Mouse (Mus musculus): ENCODE results near the gene Rac2. TPM values are rescaled to one million over a fixed set of nuclear protein-coding genes. Genes with fewer than 3 reads are reported as not detected.
A peak's percentile ranks its signal among the peaks of the same experiment; 100 is the strongest.

The Rac2 gene
- polyA plus RNA-seq, 1 experiment = 136 TPM

DNA sequence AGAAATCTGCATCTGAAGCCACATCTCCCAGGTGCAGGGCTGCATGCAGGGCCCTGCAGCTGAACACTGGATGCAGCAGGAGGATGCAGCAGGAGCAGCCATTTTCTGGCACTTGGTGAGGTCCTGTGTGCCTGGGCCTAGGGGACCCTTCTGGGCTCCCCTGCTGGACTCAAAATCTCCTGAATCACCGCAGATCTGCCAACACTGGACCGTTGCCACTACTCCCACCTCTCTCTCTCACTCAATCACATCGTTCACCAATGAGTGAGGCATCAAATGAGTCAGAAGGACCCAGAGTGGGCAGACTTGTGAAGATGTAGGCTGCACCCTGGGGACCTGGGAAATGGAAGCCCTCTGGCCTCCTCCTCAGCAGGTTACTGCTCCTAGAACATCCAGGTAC lies 31.5 kb downstream of the Rac2 start:
- no peak overlapping the region for H3K4me3 ChIP-seq (ENCODE audit: low read depth, low read length)
- no peaks in the 10 kb centered on the region for H3K36me3 ChIP-seq (ENCODE audit: control insufficient read depth, insufficient read depth, low read length)
- no peak overlapping the region for H3K27ac ChIP-seq (ENCODE audit: insufficient read depth, low read depth, low read length)
- no peak for TF ChIP-seq CTCF (IDR thresholded peaks at IDR 0.05; ENCODE audit: extremely low read depth, insufficient read length, insufficient replicate concordance, low read depth, low read length)
- TF ChIP-seq POLR2A (IDR thresholded peaks at IDR 0.05; ENCODE audit: low read depth, low read length) = no peak
- 92% methylated on average over 3 of the region's 3 CpGs for WGBS
- no peaks in the 10 kb centered on the region for H3K27me3 ChIP-seq (ENCODE audit: control insufficient read depth, insufficient read depth, low read length)
- no peaks in the 10 kb centered on the region for H3K4me1 ChIP-seq (ENCODE audit: control insufficient read depth, insufficient read depth, insufficient read length, low read length)

DNA sequence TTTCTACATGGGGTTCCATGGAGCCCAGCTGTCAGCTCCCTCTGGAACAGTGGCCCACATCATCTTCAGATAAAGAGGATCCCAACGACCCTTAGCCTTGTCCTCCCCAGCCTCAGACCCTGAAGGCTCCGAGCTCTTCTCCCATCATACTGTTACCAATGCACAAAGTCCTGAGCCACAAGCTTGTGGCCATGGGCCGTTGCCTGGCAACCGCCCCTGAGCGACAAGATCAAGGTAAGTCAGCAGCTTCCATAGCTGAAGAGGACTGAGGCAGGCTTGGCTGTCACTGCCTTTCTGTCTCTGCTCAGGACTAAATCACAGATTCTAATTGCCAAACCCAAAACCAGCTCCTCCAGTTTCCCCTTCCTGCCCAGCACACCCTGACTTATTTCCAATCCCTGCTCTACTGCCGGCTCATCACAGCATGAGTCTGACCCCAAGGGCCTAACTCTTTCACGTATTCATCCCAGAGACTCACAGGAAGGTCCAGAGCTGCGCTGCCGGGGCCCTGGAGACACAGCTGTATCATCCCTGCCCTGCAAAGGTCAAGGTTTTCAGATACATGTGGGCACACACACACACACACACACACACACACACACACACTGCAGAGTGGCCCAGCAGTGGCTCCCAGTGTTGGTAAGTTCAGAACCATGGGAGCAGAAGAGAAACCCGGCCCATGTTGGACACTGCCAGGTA lies 36.7 kb downstream of the Rac2 start:
- H3K4me3 ChIP-seq (ENCODE audit: low read depth, low read length) = no peak overlapping the region
- H3K27ac ChIP-seq (ENCODE audit: insufficient read depth, low read depth, low read length) = no peak overlapping the region
- H3K36me3 ChIP-seq (ENCODE audit: control insufficient read depth, insufficient read depth, low read length) = no peaks in the 10 kb centered on the region
- H3K4me1 ChIP-seq (ENCODE audit: control insufficient read depth, insufficient read depth, insufficient read length, low read length) = peaks cover 29% of the 10 kb centered on the region
- H3K27me3 ChIP-seq (ENCODE audit: control insufficient read depth, insufficient read depth, low read length) = no peaks in the 10 kb centered on the region
- WGBS = 76% methylated on average over 10 of the region's 10 CpGs
- TF ChIP-seq CTCF (IDR thresholded peaks at IDR 0.05; ENCODE audit: extremely low read depth, insufficient read length, insufficient replicate concordance, low read depth, low read length) (no peak), POLR2A (IDR thresholded peaks at IDR 0.05; ENCODE audit: low read depth, low read length) (no peak)

DNA sequence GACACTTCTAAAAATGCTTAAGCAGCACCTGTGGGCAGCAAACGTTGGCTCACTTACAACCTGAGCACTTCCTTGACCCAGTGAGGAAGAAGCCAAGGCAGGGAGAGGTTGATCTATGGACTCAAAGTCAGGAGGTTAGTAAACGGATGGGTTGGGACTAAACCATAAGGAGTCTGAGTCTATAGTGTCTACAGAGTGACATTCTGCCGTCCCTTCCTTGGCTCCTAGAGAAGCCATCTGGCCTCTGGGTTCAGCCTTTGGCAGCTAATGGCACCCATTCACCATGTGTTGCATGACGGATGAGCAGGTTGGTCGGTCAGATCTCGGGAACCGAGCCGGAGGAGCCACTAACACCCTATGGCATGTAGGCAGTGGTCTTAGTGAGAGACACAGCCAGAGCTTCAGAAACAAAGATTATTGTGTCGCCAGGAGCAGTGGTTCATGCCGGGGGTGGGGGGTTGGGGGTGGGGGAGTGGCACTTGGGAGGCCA lies 39.2 kb downstream of the Rac2 start:
- Histone ChIP-seq H3K4me1 (ENCODE audit: control insufficient read depth, insufficient read depth, insufficient read length, low read length) (peaks cover 36% of the 10 kb centered on the region), H3K4me3 (ENCODE audit: low read depth, low read length) (no peak overlapping the region), H3K36me3 (ENCODE audit: control insufficient read depth, insufficient read depth, low read length) (no peaks in the 10 kb centered on the region), H3K27me3 (ENCODE audit: control insufficient read depth, insufficient read depth, low read length) (no peaks in the 10 kb centered on the region), H3K27ac (ENCODE audit: insufficient read depth, low read depth, low read length) (peak overlapping the region; percentile 73)
- no peak for TF ChIP-seq POLR2A (IDR thresholded peaks at IDR 0.05; ENCODE audit: low read depth, low read length)
- TF ChIP-seq CTCF (IDR thresholded peaks at IDR 0.05; ENCODE audit: extremely low read depth, insufficient read length, insufficient replicate concordance, low read depth, low read length) = no peak
- 42% methylated on average over 10 of the region's 10 CpGs for WGBS

DNA sequence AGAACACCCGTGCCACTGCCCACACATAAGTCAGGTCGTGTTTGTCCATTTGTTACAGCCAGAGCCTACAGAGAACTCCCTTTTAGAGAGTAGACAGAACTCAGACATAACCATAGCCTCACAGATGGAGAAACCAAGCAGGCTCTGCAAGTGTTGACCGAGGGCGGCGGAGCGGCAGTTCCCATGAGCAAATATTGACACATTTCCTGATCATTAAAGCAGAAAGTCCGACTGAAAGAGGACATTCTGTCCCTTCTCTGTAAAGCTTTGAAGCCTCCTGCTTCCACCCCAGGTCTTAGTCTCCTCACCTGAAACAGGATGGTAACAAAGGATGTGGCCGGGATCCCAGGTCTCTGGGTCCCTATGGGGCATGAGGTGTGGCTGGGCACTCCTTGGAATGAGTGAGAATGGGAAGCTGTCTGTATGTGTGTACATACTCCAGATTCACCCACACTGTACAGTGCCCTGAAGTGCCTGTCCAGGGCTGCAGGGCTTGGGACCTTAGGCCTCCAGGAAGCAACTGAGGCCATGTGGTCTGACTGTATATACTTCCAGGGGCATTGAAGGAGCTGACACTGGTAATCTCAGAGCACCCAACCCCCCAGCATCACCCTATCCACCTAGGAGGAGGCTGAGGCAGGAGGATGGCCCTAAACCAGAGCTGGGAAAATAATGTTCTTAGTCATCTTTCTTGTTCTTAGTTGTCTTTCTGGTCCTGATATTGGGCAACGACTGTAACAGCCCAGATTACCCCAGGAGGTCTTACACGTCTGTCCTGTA lies 39.8 kb downstream of the Rac2 start:
- Histone ChIP-seq H3K4me3 (ENCODE audit: low read depth, low read length) (no peak overlapping the region), H3K36me3 (ENCODE audit: control insufficient read depth, insufficient read depth, low read length) (no peaks in the 10 kb centered on the region), H3K27me3 (ENCODE audit: control insufficient read depth, insufficient read depth, low read length) (no peaks in the 10 kb centered on the region), H3K27ac (ENCODE audit: insufficient read depth, low read depth, low read length) (peak overlapping the region; percentile 73), H3K4me1 (ENCODE audit: control insufficient read depth, insufficient read depth, insufficient read length, low read length) (peaks cover 37% of the 10 kb centered on the region)
- TF ChIP-seq POLR2A (IDR thresholded peaks at IDR 0.05; ENCODE audit: low read depth, low read length) = no peak
- WGBS = 23% methylated on average over 10 of the region's 10 CpGs

DNA sequence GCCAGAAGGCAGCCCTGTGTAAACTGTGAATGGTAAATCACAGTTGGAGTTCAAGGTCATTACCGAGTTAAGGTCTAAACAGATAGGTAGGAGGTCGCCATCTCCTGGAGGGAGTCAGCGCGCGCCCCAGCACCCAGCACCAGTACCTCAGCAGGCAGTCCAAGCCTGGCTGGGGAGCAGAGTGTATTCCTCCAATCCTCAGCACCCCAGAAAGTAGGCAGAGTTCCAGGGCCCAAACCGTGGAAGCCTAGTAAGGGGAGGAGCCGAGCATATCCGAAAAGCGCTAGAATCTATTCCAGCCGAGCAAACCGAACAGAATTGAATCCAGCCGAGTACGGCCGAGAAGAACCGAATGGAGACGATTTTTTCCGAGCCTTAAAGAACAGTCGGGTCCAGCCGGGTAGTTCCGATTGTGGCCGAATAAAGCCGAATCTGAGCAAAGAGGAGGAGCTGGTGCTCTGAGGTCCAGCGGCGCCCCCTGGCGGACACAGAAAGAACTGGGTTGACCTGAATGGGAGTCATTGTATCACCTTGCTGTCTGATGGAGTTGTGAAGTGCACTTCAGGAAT lies 40.6 kb downstream of the Rac2 start:
- peak overlapping the region; percentile 73 for H3K27ac ChIP-seq (ENCODE audit: insufficient read depth, low read depth, low read length)

DNA sequence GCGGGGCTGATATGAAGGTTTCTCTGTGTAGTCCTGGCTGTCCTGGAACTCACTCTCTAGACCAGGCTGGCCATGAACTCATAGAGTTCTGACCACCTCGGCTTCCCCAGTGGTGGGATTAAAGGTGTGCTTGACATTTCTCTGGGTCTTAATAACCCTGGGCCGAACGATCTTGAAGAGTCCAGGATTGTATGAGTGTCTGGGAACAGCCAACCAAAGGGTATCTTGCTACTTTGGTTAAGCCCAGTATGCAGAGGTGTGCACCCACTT lies 41.2 kb downstream of the Rac2 start:
- no peak for TF ChIP-seq CTCF (IDR thresholded peaks at IDR 0.05; ENCODE audit: extremely low read depth, insufficient read length, insufficient replicate concordance, low read depth, low read length)
- no peak for TF ChIP-seq POLR2A (IDR thresholded peaks at IDR 0.05; ENCODE audit: low read depth, low read length)
- peak overlapping the region; percentile 66 for H3K27ac ChIP-seq (ENCODE audit: insufficient read depth, low read depth, low read length)
- H3K4me1 ChIP-seq (ENCODE audit: control insufficient read depth, insufficient read depth, insufficient read length, low read length) = peaks cover 37% of the 10 kb centered on the region
- whole genome bisulfite sequencing = 38% methylated on average over 4 of the region's 4 CpGs
- no peaks in the 10 kb centered on the region for H3K27me3 ChIP-seq (ENCODE audit: control insufficient read depth, insufficient read depth, low read length)
- H3K4me3 ChIP-seq (ENCODE audit: low read depth, low read length) = no peak overlapping the region
- H3K36me3 ChIP-seq (ENCODE audit: control insufficient read depth, insufficient read depth, low read length) = no peaks in the 10 kb centered on the region

More for the DNA sequence above, 40.6 kb downstream of the Rac2 start:
- under 1% methylated on average over 25 of the region's 25 CpGs for WGBS
- H3K36me3 ChIP-seq (ENCODE audit: control insufficient read depth, insufficient read depth, low read length) = no peaks in the 10 kb centered on the region
- H3K27me3 ChIP-seq (ENCODE audit: control insufficient read depth, insufficient read depth, low read length) = no peaks in the 10 kb centered on the region
- H3K4me1 ChIP-seq (ENCODE audit: control insufficient read depth, insufficient read depth, insufficient read length, low read length) = peaks cover 37% of the 10 kb centered on the region
- TF ChIP-seq CTCF (IDR thresholded peaks at IDR 0.05; ENCODE audit: extremely low read depth, insufficient read length, insufficient replicate concordance, low read depth, low read length) = peak; percentile 99
- TF ChIP-seq POLR2A (IDR thresholded peaks at IDR 0.05; ENCODE audit: low read depth, low read length) = no peak; the same call in 1 of the 2 replicates
- H3K4me3 ChIP-seq (ENCODE audit: low read depth, low read length) = peak overlapping the region; percentile 59
